Mouse (Mus musculus) small intestine, adult 2 months (tissue): Measurements from ENCODE around the gene Rnf123.

Experiments
- CTCF ChIP-seq: fragments of 200-500 bp; IDR thresholded peaks from 2 replicates; pipeline ENCODE4 v1.5.1; 2012; ENCODE audit warnings: low read depth, mild to moderate bottlenecking, control low read depth, inconsistent platforms, low read length, moderate library complexity, mixed read lengths; ENCODE audit not compliant: insufficient replicate concordance, insufficient read length; ENCODE audit errors: extremely low read depth
- POLR2A ChIP-seq: fragments of 200-500 bp; IDR thresholded peaks from 2 replicates; pipeline ENCODE4 v1.6.1; 2012; ENCODE audit warnings: low read depth, mild to moderate bottlenecking, control low read depth, inconsistent platforms, low read length, moderate library complexity

DNA sequence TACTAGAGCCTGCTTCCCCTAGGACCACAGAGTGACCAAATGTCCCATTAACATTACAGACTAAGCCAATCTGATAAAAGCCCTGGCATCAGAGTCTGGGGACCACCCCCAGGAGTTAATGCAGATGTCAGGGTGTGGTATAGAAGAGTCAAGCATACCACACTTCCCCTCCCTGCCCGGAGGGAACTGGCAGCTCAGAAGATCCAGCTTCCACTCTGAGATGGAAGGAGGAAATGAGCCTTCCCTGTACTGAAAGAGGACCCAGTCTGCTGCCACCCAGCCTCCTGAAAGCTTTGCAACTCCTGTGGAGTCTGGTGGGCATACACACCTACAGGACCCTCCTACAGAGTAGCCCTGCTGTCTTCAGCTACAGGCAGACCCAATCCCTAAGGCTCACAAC, 28.1 kb downstream of the Rnf123 start:
- TF ChIP-seq CTCF (no peak), POLR2A (no peak)
